Mouse (Mus musculus) c-Kit-positive CD71-positive TER-119-negative erythroid progenitor cells, embryonic 14.5 days (primary cell): Measurements from ENCODE around the gene Nol4l.
A peak's percentile ranks its signal among the peaks of the same experiment; 100 is the strongest.

ENCODE experiments used
- DNase-seq: peaks from one replicate; pipeline ENCODE4 v3.0.0-alpha.2; 2013; ENCODE audit warnings: low read depth

The Nol4l gene

DNA sequence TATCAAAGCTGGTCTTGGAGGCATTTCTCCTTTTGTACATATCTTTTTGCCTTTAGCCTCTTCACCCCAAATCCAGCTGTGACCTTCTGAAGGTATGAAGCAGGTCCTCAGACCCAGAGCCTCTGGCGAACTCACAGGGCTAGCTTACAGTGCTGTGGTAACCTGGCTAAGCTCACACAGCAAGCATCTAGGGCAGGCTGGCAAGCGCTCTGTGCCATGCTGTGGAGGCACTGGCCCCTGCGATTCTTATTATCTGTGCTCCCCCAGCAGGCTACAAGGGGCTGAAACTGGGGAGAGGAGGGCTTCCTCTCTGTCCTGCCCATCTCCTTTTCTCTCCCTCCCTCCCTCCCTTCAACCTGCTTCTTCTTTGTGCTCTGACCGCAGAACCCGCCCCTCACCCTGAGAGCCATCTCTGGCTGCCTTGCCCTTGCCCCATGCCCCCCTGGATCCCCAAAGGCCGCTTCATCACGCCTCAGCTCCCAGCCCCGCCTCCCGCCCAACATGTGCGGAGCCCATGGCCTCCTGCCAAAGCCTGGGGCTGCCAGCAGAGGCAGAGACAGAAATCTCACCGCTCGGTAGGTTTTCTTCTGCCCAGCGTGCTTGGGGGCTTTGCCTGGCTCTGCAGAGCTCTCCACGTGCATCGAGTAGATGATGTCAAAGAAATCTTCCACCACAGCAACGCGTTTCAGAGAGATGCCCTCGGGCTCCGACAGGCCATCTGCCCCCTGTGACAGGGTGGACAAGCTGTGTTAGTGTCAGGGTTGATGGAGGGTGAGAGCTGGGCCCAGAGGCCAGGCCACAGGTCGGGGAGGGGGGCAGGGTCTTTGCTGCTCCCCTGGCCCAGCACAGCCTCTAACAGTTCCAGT, 46.4 kb downstream of the Nol4l start:
- no peak for DNase-seq

DNA sequence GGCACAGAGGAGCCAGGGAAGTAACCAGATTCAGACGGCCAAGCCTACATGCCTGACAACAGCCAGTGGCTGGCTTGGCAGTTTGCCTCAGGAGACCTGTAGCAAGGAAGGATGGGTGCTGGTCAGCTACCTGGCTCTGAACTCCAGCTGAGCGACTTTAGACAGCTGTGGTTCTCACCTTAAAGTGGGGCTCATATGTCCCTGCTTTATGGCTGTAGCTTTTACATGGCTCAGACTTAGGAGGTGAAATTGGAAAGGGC, 48.0 kb downstream of the Nol4l start:
- DNase-seq = no peak

DNA sequence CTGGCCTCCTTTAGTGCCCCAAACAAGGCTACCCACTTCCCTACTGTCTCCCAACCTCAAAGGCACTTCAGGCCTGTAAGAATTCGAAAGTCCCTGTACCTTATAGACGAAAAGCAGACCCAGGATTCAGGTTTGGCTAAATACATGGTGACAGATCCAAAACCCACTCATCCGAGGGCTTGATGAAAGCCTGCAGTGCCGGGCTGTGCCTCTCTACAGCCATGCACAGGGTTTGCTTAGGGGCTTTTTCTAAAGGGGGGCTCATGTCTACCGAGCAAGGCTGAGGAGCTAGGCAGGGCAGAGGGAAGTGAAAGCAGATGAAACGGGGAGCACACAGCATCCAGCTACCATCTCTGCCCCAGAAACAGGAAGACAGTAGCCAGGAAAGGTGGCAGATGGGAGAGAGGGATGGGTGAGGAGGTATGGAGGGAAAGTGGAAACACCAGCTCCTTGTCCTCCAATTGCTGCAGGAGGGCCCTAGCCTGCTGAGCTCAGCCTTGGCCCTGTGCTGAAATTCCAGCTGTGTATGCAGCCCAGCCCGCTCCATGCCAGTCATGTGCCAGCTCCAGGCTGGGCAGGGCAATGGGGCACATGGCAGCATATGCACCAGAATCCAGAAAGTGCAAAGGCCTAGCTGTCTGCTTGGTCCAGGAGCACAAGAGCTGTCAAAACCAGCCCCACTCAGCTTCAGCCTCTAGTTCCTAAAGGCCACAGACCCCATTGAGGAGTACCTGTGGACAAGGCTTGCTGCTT, 48.5 kb downstream of the Nol4l start:
- no peak for DNase-seq

DNA sequence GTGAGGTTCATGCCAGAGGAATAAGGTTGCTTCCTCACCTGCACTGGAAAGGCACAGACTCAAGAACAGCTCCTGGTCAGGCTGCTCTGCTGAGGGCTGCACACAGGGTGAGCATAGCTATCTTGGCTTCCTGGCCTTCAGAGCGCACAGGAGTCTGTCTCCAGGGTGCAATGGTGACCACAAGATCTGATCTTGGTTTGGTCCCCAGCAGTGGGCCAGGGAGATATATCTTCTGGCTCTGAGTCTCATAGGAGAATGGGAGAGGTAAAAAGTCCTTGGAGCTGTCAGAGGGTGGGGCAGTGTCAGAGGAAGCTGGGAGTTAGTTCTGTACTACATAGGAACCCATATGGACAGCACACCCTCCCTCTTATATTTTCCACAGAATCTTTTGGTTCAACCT, 50.3 kb downstream of the Nol4l start:
- no peak for DNase-seq

DNA sequence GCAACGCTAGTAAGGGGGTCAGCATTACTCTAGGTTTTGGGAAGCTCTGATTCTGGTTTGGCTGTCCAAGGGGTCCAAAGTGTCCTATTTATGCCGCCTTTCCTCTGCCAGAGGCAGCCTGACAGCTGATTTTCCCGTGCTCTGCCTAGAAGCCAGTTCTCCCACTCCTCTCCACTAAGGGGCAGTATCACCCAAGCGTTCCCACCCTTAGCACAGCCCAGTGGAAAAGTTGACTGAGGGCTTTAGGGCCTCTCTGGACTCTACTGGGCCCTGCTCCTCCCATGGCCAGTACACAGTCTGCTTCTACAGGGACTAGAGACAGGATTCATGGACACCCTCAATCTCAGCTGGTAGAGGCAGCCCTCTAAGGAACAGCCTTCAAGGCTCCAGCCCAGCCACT, 51.2 kb downstream of the Nol4l start:
- no peak for DNase-seq

DNA sequence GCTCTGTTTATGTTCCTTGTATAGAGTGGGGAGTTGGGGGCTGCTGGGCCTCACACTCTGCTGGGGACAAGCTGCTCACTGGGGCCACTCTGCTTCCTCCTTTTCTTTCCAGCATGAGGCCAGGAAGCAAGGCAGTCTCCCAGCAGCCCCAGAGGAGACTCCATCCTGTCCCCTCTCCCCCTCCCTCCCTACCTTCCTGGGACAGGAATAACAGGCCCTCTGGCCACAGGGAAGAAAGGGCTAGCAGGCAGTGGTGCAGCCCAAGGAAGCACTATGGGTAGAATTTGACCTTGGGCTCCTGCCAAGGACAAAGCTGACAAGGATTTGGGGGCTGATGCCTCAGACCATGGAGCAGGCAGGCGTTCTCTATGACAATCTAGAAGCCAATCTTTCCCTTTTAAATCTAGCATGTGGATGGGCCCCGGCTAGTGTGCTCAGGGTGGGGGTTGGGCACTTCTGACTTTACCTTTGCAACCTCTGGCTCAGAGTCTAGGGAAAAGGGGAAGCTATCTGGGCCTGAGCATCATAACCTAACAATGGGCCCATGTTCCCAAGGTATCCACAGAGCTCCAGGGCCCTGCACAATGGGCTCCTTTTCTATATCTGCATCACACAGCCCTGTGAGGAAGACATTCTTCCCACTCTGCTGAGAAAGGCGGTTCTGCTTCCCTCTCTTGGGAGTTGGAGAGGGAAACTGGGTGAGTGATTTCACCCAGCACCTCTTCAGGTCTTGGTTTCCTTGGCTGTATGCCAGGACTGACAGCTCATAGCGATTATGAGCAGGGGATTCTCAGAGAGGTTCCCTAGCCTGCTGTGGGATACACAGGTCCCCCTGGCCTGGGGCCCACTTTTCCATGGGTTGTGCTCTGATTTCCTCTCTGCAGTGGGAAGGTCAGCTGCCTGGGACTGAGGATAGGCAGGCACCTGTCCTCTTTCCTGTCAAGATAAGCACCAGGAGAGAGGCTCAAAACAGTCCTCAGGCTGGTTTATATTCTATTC, 54.4 kb downstream of the Nol4l start:
- no peak for DNase-seq

DNA sequence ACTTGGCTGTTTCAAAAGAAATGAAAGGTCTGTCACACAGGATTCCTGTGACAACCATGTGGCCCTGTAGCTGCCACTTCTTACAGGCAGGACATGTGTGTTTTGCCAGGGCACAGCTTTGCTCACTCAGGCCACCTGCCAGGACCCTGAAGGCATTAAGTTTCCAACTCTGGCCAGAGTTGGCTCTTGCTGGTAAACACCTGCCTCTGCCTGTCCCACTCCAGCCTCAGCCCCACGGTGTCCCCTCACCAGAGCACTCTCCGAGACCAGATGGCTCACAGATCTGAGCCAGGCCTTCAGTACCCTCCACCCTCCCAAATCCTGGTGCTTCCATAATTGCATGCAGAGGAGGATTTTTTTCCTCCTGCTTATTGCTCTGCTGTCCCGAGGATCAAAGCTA, 58.8 kb downstream of the Nol4l start:
- no peak for DNase-seq

DNA sequence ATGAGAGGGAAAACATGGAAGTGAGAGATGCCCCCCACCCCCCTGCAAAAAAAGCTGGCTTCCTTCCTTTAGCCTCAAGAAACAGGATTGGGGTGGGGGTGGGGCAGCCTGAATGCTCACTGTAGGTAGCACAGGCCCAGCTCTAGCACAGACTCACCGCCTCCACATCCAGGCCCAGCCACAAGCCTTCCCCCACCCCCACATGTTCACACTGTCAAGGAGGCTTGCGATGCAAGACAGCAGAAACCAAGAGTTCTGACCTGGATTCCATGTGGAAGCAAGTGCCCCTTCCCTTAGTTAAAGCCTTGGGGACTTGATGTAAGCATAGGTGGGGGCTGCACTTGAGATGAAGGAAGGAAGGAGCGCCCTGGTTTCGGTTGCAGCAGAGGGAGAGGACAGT, 60.0 kb downstream of the Nol4l start:
- DNase-seq = no peak

DNA sequence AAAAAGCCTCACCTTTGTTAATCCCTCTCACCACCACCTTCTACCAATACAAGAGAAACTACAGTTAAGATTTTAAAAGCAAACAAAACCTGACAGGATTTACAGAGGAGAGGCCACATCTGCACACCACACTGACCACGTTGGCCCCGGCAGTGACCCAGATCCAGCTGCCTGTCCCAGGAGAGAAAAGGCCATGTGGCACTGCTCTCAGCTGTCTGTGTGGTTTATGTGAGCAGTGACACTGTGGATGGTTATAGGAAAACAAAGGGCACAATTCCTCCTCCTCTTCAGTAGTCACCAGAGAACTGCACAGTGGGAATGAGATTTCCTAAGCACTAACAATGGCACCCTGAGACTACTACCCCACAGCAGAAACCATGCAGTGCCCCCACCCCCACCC, 60.5 kb downstream of the Nol4l start:
- DNase-seq = no peak

DNA sequence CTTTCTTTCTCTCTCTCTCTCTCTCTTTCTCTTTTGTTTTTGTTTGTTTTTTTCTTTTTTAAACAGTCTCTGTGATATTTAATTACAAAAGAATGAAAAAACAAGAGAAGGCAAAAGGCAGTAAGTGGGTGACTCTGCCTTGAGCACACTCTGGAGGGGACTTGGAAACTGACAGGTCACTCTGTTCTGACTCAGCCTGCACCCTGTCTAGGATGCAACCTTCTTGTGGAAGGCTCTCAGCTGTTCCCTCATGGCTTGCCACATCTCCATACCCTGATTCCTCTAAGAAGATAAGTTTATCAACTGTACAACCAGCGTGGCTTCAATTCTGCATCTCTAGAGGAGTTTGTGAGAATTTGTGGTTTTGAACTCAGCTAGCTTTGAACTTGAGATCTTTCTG, 62.4 kb downstream of the Nol4l start:
- DNase-seq = no peak

DNA sequence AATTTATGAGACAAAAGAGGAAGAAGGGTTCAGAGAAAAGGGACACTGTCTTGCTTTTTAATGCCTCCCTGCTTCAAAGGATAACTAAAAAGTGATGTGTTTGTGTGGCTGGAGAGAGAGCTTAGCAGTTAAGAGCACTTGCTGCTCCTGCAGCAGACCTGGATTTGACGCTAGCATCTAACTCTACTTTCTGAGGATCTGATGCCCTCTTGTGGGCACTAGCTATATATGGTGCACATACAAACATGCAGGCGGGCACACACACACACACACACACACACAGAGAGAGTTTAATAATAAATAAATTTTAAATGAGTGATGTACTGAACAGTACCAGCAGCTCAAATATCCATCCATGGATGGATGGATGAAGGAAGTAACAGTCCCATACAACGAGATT, 66.5 kb downstream of the Nol4l start:
- no peak for DNase-seq

DNA sequence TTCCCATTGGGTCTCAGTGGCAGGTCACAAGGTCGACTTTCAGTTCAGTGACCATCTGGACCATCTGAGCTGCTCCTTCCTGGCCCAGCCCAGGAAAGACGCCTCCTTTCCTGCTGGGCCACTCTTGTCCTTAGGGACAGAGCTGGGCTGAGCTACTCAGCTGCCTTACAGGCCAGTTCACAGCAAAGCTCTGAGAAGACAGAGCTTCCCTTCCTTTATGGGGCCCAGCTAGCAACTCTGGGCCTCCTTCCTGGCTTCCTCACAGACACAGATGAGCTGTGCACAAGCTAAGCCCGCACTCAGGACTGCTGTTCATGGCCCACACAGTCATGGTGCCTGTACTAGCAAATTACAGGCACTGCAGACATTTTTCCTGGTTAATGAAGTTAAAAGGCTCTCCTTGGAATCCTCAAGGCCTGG, 71.7 kb downstream of the Nol4l start:
- no peak for DNase-seq

DNA sequence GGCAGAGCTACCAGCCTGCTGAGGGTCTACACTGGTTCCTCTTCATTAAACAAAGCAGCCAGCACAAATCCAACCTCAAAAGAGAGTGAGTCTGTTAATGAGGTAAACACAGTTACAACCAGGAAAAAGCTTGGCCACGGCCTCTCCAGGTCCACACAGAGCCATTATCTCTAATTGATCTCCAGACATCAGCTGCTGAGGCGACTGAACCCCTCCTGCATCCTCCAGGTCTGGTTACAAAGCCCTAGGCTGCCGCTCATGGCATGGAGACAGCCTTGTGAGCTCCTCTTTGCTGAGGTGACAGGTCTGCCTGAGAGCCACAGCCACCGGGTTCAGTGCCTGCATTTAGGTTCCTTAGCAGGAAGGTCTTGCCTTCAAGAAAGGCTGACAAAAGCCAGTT, 72.3 kb downstream of the Nol4l start:
- no peak for DNase-seq

DNA sequence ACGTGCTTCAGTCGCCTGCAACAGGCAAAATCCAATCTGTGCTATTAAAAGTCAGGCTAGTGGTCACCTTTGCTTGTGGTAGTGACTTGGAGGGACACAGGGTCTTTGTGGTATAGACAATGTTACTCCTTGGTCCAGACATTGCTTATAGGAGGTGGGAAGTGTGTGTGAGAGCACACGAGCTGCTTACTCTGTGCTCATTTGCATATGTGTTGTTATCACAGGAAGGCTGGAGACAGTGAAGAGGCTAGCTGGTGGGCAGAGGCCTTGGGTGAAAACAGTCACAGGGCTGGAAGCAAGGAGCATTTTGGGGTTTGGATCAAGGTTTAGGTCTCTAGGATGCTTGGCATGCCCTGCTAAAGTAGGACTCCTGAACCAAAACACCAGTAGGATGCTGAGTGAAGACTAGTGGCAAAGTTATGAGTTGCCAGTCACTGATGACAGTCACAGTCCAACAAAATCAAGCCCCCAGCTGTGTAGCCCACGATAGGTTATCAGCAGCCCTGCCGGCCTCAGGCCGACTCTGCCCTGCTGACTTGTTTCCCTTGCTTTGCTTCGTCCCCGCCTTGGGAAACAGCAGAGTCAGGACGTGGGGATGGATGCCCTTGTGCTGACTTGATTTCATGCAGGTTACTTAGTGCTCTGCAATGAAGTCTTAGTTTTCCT, 74.8 kb downstream of the Nol4l start:
- DNase-seq = peak; percentile 59

DNA sequence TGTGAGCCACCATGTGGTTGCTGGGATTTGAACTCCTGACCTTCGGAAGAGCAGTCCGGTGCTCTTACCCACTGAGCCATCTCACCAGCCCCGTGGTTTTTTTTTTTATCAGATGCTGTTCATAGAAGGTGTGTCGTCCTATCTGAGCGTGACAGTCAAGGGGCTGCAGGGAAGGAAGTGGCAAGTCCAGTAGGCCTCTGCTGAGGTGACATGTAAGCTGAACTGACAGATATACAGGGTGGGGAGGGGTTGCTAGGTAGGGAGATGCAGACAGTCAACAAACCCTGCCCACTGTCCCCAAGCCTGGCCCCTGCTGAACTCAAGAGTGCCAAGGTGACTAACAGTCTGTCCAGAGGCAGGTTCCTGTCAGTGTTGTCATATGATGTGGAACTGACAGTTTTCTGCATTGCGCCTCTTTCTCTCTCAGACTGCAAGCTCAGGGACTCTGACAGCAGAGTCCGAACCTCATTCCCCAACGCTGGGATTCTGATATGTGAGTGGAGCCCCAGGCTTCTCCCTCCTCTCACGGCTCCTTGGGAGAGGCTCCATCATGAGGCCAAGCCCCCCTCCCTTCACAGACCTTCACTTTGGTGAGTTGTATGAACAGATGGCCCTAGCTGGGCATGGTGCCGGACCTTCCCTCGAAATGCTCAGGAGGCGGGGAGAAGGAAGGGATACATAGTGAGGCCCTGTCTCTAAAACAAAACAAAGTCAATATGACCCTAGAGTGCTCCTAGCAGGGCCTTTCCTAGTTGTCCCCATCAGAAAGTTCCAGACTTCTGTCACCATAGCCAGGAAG, 75.6 kb downstream of the Nol4l start:
- DNase-seq = peak; percentile 65

DNA sequence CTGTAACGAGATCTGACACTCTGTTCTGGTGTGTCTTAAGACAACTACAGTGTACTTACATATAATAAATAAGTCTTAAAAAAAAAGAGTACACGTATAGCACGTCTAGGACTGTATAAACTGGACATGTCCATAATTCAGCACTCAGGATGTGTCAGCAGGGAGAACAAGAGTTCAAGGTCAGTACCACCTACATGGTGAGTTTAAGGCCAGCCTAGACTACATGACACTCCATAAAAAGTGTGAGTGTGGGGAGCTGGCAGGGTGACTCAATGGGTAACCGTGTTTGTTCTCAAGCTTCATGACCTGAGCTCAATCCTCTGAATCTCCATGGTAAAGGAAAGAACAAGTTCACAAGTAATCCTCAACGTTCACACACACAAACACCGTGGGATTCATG, 81.3 kb downstream of the Nol4l start:
- no peak for DNase-seq

DNA sequence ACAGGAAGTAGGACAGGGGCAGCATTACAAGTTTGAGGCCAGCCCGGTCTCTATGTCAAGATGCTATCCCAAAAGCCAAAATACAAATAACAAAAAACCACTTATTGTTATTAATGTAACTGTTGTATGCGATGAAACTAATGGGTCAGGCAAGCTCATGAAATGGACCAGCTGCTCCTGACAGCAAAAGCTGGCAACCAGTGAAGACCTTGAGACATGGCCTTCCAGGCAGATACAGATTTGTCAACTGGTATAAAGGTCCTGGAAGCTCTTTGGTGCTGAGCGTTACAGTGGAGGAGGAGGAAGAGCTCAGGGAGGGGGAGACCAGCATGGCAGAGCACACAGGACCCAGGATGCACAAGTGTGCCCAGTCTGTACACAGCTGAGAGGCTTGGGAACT, 82.1 kb downstream of the Nol4l start:
- DNase-seq = no peak

DNA sequence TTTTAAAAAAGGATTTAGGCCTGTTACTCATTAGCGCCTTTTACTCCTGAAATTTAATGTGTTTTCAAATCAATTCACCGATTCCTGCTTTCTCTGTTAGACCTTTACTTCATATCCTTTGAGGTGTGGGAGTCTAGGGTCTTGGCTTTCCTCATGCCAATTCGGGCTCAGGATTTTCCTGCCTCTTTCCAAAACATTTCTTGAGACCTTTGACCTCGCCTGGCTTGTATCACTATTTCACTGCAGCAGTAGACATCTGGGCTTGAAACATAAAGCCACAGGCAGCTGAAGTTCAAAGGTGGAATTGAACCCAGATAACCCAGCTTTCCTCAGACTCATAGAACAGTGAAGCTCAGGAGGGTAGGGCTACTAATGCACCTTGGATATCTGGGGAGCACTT, 83.3 kb downstream of the Nol4l start:
- DNase-seq = no peak

DNA sequence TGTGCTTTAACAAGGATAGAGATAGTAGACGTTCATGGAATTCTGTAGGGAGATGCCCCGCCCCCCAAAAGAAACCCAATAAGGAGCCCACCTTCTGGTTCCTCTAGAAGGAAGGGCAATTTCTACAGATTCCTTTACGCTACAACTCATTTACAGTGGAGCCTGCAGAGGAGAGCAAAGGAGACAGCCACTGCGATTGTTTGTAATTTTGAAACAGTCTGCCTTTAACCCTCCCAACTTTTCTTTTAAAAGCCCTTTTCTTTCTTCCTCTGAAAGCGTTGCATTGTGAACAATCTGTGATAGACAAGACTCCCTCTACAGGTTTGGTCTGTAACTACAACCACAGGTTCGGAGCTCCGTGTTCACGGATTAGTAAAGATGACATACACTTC, 83.8 kb downstream of the Nol4l start:
- peak; percentile 75 for DNase-seq

DNA sequence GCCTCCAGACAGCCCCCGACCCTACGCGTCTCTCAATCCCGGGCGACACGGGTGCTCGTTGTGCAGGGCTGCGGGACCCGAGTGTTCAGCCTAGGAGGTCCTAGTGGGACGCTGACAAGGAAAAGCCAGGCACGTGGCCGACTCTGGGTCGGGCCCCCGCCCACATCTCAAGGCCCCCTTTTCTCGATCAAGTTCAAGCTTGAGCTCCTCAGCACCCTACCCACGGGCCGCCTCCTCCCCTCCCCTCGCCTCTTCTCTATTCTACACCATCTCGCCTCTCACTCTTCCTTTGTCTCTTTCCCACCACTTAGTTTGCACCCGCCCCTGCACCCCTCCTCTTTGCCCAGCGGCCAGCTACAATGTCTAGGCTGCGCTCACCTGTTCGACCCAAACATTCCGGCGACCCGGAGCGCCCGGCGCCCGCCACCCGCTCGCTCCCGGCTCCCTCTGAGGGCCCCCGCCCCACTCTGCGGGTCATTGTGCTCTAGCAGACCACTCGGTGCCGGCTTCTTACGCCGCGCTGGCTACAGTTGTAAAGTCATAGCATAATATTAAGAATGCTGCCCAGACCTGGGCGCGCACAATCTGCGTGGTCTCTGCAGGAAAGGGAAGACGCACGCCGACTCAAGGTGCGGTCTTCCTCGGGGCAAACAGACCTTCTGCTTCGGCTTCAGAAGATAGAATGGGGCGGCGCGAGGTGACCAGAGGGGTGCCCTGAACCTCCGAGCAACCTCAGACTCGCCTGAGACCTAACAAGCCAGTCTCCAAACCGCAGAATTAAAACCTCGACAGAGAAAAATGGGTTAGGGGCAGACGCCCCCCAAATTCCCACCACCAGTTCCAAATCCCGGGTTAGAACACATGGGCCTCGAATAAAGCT, 84.4 kb downstream of the Nol4l start:
- no peak for DNase-seq
